Mouse (Mus musculus): ENCODE measurements at regions not wholly inside any gene's neighbourhood (a gene's known extent, or its start where the extent isn't known, plus 50 kb on each side); places are given as distances from the start of the nearest gene placed in this dataset.
A peak's percentile ranks its signal among the peaks of the same experiment; 100 is the strongest.

DNA sequence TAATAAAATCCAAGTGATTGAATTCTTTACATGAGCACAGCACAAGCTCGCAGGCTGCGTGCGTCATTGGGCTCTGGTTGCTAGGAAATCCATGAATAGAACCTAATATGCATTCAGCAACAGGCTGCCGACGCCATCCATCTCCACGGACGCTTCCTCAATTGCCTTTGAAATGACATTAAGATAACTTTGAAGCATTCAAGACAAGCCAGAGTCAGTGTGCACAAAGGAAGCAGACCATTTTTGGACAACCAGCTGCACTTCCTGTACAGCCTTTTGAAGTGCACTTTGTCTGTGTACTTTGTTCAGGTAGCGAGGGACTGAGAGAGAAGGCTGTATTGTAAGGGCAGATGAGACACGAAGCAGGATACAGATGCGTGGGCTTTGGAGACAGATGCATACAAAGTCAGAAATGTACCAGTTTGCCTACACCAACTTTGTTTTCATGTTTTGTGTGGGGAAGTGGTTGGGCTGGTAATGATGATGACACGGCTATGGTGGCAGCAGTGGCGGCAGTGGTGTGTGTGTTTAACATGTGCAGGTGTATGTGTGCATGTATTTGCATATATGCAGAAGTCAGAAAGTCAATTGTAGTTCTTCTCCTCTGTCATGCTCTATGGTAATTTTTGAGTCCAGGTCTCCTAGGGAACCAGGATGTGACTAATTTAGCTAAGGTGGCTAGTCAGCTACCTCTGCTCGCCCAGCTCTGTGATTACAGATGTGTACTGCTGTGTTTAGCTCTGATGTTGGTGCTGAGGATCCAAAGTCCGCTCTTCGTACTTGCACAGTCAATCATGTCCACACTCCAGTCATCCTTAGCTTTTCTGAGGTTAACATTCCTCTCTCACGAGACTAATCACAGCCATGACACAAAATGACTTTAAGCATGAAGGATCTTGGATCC is 106.7 kb upstream of the Col1a2 start:
- intact Hi-C loops (cut with DNase I) = no loop called here
- DNase-seq = no peak

DNA sequence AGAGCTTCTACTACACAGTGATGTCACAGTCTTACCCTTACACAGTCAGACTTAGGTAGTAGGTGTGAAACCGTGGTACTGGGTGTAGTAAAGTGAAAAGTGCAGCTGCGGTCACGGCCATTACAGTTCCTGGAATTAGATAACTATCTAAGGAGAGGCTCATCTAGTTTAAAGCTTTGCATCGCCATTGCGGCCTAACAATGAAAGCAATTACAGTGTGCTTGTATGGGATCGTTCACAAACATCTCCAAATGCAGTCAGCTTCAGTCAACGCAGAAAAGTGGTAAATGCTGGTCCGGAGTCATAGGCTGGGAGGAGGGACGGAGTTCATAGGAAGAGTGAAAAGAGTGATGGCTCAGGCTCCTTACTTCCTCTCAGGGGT is 106.0 kb upstream of the Col1a2 start:
- DNase-seq = no peak
- intact Hi-C loops (cut with DNase I) = no loop called here

DNA sequence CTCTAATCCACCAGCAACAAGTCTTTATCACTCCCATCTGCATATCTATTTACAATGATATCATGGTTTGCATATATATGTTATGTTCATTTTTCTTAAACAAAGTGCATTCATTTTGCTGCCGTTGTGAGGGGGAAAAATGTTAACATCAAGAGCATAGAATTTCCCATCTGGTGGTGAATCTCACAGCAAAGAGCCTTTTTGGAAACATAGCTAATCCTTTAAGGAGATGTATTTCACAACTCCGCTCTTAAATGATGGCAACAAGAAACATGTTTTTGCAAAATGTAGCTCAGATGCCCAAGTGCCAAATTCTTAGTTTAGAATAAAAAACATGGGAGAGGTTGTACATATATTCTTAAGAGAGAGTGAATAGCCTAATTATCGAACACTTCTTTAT is 99.3 kb upstream of the Col1a2 start:
- no peak for DNase-seq
- intact Hi-C loops (cut with DNase I) = loop anchor here (10.0 kb wide), 1 partner anchor 340 kb away; the partner anchor contains the start of genes Peg10 and Sgce

DNA sequence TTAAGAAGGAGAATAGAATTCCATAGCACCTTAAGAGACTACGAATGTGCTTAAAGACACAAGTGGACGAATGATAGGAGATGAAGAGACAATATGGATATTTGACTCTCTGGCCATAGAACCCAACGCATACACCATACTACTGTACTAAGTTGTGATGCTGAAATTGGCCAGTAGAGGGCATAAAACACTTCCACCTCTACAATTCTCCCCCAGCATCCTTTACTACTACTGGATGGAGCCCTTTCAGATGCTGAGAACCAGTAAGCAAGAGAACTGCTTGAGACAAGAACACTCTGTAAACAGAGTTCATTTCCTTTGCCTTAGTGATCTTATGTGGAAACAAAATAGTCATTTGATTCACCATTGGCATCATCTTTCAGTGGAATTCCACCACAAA is 96.9 kb upstream of the Col1a2 start:
- intact Hi-C loops (cut with DNase I) = loop anchor here (1.0 to 10.0 kb wide), 2 partner anchors 137 to 337 kb away; partner anchors contain the start of genes Peg10 and Sgce
- peak in 1 of 2 experiments; percentile 18 for DNase-seq

DNA sequence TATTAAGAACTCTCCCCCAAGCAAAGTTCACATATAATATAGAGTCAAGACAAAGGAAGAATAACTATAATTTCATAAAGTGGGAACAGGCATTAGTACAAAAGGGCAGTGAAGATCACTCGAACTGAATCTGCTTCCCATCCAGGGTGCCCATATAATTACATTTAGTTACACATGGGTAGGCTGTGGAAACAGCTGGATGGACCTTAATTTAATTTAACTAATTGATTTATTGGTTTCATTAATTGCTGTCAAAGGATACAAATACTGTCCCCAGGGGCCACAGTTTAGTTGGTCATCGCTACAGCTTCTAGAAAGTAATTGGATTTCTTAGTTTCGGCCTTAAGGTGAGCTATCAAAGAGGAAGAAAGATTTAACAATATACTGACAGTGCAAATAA is 91.4 kb upstream of the Col1a2 start:
- DNase-seq = no peak
- intact Hi-C loops (cut with DNase I) = loop anchor here (5.0 to 10.0 kb wide), 2 partner anchors 699 to 982 kb away; no protein-coding TSS in a partner anchor

DNA sequence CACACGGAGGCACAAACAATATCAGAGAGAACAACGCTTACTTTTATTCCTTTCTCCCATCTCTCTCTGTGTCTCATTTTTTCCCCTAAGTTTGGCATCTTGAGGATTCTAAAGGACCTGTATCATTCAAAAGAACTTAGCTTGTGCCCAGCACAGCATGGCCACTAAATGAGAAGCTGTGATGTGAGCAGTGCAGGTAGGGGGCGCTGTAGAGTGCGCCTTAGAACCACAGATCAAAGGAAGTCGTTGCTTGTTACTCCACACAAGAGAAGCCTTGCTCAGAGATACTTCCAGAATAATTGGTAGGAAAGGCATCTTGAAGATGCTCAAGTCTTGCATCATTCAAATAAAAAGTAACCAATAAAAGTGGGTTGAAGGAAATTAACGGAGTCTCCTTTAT is 90.4 kb upstream of the Col1a2 start:
- peak; percentile 53 to 71 for DNase-seq
- intact Hi-C loops (cut with DNase I) = loop anchor here (2.0 to 10.0 kb wide), 3 partner anchors 131 to 981 kb away; no protein-coding TSS in a partner anchor

DNA sequence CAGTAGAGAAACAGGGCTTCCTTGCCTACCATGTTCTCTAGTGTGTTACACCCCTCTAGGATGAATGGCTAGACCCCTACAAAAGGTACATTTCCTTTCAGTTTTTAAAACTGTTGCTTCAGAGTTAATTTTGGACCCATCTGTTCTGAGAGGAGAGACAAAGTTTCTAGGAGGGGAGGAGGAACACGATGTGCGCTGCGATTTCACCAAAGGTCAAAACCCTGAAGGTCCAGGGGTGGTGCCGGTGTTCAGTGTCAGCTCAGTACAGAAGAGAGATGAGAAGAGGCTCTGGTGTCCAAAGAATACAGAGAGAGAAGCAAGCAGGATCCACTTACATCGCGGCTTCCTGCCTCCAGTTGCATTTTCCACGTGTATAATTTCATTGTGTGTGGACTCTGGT is 89.4 kb upstream of the Col1a2 start:
- DNase-seq = no peak
- intact Hi-C loops (cut with DNase I) = loop anchor here (2.0 to 10.0 kb wide), 3 partner anchors 72 to 980 kb away; no protein-coding TSS in a partner anchor

DNA sequence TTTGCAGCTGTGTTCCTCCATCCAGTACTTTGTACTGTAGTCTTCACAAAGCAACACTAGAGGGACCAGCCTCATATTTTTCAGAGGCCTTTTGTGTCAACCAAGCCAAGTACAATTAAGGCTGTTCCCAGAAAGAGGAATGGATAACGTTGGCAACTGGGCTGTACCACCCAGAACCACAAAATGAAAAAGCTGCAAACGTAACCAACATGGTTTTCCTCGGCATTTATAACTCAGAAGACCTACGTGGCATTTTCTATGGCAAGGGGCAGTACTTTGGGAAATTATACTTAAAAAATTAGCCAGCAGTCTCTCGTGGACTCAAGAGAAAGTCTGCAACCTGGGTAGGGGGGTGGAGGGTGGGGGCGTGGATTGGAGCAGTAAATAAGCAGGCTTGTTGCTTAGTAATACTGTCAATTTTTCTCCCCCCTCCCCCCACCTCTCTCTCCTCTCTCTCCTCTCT is 87.3 kb upstream of the Col1a2 start:
- peak in 1 of 2 experiments; percentile 20 for DNase-seq
- intact Hi-C loops (cut with DNase I) = loop anchor here (1.0 to 10.0 kb wide), 3 partner anchors 70 to 978 kb away; no protein-coding TSS in a partner anchor

DNA sequence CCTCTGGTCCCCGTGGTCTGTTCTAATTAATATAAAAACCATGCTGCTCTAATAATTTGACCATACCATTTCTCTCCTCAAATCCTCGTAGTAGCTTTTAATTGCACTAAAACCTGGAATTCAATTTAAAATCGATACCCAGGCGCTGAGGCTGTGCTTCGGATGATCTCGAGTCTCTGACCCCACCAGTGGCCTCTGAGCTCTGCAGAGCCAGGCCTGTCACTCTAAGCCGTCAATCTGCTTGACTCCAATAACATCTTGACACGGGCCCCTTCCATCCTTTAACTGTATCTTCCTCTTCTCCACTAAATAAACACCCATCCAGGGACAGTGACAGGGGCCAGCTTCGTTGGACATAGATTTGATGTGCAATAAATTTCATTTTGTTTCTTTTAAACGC is 86.2 kb upstream of the Col1a2 start:
- intact Hi-C loops (cut with DNase I) = loop anchor here (2.0 to 10.0 kb wide), 3 partner anchors 38 to 976 kb away; no protein-coding TSS in a partner anchor
- DNase-seq = no peak

DNA sequence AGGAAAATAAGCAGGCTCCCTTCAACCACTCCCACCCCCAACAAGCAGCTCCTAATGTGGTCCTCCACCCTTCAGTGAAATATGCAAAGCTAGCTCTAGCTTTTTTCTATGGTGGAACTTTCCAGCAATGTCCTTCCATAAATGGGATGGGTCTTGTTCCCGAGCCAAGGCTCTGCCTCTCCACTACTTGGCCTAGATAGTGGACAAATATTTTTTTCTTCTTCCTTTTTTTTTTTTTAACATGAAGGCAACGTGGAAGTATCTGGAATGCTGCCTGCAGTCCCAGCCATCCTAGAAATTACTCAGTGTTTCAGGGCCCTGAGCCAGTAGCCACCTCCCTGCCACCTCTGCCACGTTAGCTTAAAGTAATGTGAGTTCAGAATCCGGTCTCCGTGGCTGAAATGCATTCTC is 85.7 kb upstream of the Col1a2 start:
- intact Hi-C loops (cut with DNase I) = loop anchor here (2.0 to 10.0 kb wide), 3 partner anchors 38 to 976 kb away; no protein-coding TSS in a partner anchor
- DNase-seq = peak; percentile 56 to 68

DNA sequence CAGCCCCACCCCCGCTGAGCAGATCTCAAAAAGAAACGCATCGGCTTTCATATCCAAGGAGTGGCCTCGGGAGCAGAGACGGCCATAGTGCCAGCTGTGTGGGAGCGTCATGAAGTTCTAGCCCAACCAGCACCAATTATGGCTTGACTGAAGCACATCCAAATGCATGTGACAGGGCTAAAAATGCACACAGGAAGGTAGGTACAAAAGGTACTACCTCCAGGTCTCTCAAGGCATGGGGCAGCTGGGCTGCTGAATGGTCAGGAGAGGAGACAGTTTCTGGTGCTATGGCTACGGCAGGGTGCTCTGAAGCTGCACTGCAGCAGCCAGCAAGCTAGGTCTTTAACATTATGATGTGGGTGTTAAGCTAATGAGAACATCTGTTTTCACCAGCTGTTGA is 83.1 kb upstream of the Col1a2 start:
- intact Hi-C loops (cut with DNase I) = no loop called here
- no peak for DNase-seq

DNA sequence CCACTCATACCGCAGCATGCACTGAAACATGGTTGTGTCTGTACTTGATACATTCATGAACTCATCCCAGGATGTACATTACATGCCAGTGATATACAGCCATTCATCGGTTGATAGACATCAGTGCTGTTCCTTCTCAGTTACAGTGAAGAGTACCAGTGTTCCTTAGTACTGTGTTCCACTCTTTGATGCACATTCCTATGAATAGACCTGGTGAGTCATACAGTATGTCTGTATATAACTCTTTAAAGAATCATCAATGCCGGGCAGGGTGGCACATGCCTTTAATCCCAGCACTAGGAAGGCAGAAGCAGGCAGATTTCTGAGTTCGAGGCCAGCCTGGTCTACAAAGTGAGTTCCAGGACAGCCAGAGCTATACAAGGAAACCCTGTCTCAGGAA is 77.5 kb upstream of the Col1a2 start:
- DNase-seq = no peak
- intact Hi-C loops (cut with DNase I) = no loop called here

DNA sequence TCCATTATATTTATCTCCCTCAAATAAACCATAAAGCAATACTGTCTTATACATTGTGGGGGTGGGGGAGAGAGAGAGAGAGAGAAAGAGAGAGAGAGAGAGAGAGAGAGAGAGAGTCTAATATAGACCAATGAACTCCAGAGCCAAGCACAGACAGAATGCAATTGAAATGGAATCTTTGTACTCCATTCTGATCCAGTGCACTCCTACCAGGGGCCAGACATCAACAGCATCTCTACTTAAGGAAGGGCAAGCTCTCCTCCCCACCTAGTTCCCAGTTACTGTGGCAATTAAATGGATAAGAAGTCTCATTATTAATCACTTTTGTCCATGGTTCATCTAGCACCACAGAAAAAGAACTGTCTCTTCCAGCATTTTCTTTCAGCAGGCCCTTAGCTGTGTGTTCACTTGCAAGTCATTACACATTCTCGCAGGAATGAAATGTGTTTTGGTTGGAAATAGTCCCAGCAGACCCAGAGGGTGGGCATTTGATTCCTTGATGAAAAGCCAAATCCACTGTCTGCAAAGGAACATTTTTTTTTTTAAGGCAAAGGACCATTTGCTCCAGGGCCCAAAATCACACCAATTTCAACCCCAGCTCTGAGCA is 73.8 kb upstream of the Col1a2 start:
- intact Hi-C loops (cut with DNase I) = no loop called here
- no peak for DNase-seq

DNA sequence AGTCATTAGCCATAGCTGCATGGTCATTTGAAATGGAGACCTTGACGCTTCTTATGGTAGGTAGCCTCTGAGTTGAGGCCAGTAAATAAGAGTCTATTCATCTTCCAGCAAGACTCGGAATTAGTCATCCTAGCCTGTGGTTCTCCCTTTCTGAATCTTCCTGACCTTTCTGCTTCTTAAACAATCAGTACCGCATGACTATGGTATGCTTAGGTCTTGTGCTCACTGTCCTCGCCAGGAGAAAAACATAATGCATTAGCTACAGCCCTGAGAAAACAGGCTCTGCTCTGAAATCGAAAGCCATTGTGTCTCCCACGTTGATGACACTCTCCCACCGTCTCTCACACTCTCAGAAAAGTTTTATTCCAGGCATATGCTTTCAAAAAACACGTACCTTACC is 72.4 kb upstream of the Col1a2 start:
- intact Hi-C loops (cut with DNase I) = no loop called here
- DNase-seq = no peak

DNA sequence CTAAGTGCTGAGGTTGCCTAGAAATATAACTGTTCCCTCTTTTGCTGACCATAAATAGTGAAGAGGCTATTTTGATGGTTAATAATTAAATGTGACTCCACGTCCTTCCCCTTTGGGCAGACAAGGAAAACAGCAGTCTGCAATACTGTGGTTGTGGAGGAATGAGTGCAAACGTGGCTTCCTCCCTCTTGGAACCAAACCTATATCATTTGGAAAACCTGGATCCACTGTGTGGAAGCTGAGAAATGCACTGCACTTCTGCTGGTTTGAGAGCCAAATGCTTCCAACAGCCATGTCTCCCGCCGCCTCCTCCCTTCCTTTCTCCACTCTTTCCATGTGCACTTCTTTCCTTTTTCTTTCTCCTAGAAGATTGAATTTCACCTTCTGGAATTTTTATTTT is 68.2 kb upstream of the Col1a2 start:
- intact Hi-C loops (cut with DNase I) = no loop called here
- no peak for DNase-seq

DNA sequence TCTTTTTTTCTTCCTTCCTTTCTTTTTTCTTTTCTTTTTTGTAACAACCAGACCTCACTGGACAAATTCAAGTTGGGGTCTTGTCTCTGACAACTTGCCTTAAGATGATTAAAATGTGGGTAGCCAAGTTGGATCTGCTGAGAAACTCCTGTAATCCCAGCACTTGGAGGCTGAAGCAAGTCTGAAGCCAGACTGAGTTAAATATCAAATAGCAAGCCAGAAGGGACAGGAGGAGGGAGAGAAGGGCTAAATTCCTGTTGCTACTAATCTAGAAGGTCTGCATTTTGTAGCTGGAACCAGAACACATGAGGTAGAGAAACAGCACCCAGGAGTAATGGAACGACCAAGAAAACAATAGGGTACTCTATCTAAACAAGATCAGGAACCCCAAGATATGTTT is 67.7 kb upstream of the Col1a2 start:
- no peak for DNase-seq
- intact Hi-C loops (cut with DNase I) = no loop called here

DNA sequence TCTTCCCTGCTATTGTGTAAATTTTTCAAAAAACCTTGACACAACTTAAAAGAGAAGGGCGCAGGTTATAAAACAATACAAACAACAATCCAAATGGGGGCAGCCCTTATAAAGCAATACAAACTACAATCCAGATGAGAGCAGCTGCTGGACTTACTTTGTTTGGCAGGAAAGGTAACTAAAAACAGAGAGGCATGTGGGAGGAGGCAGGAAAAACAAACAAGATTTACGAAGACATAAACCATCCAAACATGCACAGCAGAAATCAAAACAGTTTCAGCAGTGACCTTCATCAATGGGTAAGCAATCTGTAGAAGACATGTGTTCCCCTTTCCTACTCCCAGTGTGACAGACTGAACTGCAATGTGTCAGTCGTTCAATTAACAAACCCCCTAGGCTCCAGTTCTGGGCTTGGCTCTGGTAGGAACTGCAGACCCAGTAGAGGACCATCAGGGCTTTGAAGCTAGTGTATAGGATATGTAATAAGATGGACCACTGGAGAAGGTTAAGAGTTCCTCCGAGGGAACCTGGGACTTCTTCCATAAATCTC is 62.9 kb upstream of the Col1a2 start:
- intact Hi-C loops (cut with DNase I) = no loop called here
- no peak for DNase-seq

DNA sequence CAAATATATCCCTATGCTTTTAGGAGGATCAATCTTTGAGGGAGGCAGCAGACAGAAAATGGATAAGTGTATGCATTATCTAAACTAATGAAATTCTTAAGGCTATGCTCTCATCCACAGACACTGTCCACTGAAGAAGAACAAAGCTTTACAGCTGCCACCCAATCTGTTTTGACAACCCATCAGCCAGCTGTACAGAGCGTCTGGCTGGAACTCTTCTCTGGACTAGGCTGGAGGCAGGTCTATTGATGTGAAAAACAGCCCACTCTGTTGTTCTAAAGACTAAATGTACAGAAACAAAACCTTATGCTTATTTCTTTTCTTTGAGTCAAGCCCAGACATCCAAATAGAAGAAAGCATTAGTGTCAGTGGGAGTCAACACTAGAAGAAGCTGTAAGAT is 58.7 kb upstream of the Col1a2 start:
- no peak for DNase-seq

DNA sequence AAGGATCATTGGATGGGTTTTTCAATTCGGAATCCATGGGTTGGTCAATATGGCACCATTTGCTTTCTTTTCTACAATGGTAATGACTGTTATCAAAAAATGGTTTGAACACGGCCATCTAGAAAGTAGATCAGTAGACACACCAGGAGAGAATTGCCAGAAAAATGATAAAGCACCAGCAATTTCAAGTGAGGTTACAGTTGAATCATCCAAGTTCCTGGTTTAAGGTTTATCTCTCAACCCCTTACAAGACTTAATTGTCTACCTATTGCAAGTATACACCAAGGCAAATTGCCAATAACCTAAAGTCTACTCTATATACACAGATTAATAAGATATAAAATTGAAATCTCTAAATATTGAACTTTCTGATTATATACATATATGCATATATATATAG is 53.4 kb upstream of the Col1a2 start:
- intact Hi-C loops (cut with DNase I) = no loop called here

More for the DNA sequence above, 58.7 kb upstream of the Col1a2 start:
- intact Hi-C loops (cut with DNase I) = no loop called here

More for the DNA sequence above, 53.4 kb upstream of the Col1a2 start:
- no peak for DNase-seq
